Mouse (Mus musculus) MEL (cell line): ENCODE results near the gene Med16. TPM values are rescaled to one million over a fixed set of nuclear protein-coding genes. Genes with fewer than 3 reads are reported as not detected.

Source experiments
- DNase-seq: peaks from one replicate; pipeline ENCODE4 v3.0.0; 2011; ENCODE audit warnings: low read depth, low spot score
- H3K27ac ChIP-seq: 2 replicates; pipeline ENCODE4 v1.5.1; 2012; ENCODE audit warnings: low read depth, mild to moderate bottlenecking, control low read depth, low read length, moderate library complexity; ENCODE audit not compliant: control insufficient read depth
- H3K27me3 ChIP-seq, 2 experiments: fragments of 150-350 bp in 1 of 2; sonication (generic) in 1 of 2; 2 replicates each; pipeline ENCODE4 v1.6.1; 2012; ENCODE audit warnings: low read length in 2 of 2, mild to moderate bottlenecking in 2 of 2, improper control_type of control experiment in 1 of 2, moderate library complexity in 1 of 2; ENCODE audit not compliant: insufficient read depth in 2 of 2, control insufficient read depth in 1 of 2
- H3K36me3 ChIP-seq, 2 experiments: 2 replicates each; pipeline ENCODE4 v1.6.1; 2012 to 2014; ENCODE audit warnings: low read length in 2 of 2, improper control_type of control experiment in 1 of 2, inconsistent platforms in 1 of 2, mild to moderate bottlenecking in 1 of 2; ENCODE audit not compliant: insufficient read depth in 2 of 2, control insufficient read depth in 1 of 2
- H3K4me1 ChIP-seq, 2 experiments: fragments of 150-350 bp in 1 of 2; sonication (generic) in 1 of 2; 2 replicates each; pipeline ENCODE4 v1.6.1; 2012; ENCODE audit warnings: low read length in 2 of 2, improper control_type of control experiment in 1 of 2, mild to moderate bottlenecking in 1 of 2; ENCODE audit not compliant: insufficient read depth in 2 of 2, control insufficient read depth in 1 of 2
- H3K4me3 ChIP-seq, 2 experiments: fragments of 150-350 bp in 1 of 2; sonication (generic) in 1 of 2; 2 replicates each; pipeline ENCODE4 v1.5.1; 2012; ENCODE audit warnings: low read depth in 2 of 2, low read length in 2 of 2, mild to moderate bottlenecking in 2 of 2, moderate library complexity in 2 of 2, control low read depth in 1 of 2, improper control_type of control experiment in 1 of 2; ENCODE audit not compliant: control insufficient read depth in 1 of 2, insufficient read depth in 1 of 2
- H3K79me2 ChIP-seq: 2 replicates; pipeline ENCODE4 v1.6.1; 2012; ENCODE audit warnings: mild to moderate bottlenecking, low read length, moderate library complexity; ENCODE audit not compliant: control insufficient read depth, poor library complexity, insufficient read depth
- H3K9ac ChIP-seq: 2 replicates; pipeline ENCODE4 v1.6.1; 2012; ENCODE audit warnings: low read depth, mild to moderate bottlenecking, control low read depth, low read length, moderate library complexity; ENCODE audit not compliant: control insufficient read depth, poor library complexity, severe bottlenecking
- H3K9me3 ChIP-seq: fragments of 150-350 bp; sonication (generic); replicated peaks from 2 replicates; pipeline ENCODE4 v1.6.1; 2012; ENCODE audit warnings: mild to moderate bottlenecking, low read length, improper control_type of control experiment, moderate library complexity; ENCODE audit not compliant: insufficient read depth
- BHLHE40 ChIP-seq: IDR thresholded peaks from 2 replicates; pipeline ENCODE4 v1.6.1; 2012; ENCODE audit warnings: low read depth, mild to moderate bottlenecking, inconsistent platforms, low read length, improper control_type of control experiment, borderline replicate concordance
- CHD1 ChIP-seq: IDR thresholded peaks from 2 replicates; pipeline ENCODE4 v1.6.1; 2012; ENCODE audit warnings: low read depth, mild to moderate bottlenecking, inconsistent platforms, low read length, improper control_type of control experiment
- CHD2 ChIP-seq: IDR thresholded peaks from 2 replicates; pipeline ENCODE4 v1.6.1; 2011; ENCODE audit warnings: low read length, improper control_type of control experiment
- CTCF ChIP-seq, 3 experiments: IDR thresholded peaks in 2 of 3; conservative IDR thresholded peaks in 1 of 3; 2 replicates each; pipeline ENCODE4 v1.5.1; 2011 to 2012; ENCODE audit warnings: low read length in 3 of 3, low read depth in 2 of 3, mild to moderate bottlenecking in 2 of 3, improper control_type of control experiment in 1 of 3, inconsistent platforms in 1 of 3, mixed read lengths in 1 of 3, moderate library complexity in 1 of 3; ENCODE audit not compliant: control insufficient read depth in 1 of 3, insufficient read depth in 1 of 3, poor library complexity in 1 of 3, severe bottlenecking in 1 of 3
- E2F4 ChIP-seq: IDR thresholded peaks from 2 replicates; pipeline ENCODE4 v1.6.1; 2011; ENCODE audit warnings: low read depth, low read length, improper control_type of control experiment, borderline replicate concordance
- EP300 ChIP-seq, 2 experiments: IDR thresholded peaks; 2 replicates each; pipeline ENCODE4 v1.6.1; 2011; ENCODE audit warnings: improper control_type of control experiment in 2 of 2, low read length in 2 of 2, low read depth in 1 of 2, mild to moderate bottlenecking in 1 of 2
- ETS1 ChIP-seq: IDR thresholded peaks from 2 replicates; pipeline ENCODE4 v1.6.1; 2012; ENCODE audit warnings: low read depth, mild to moderate bottlenecking, inconsistent platforms, low read length, improper control_type of control experiment, moderate library complexity
- GABPA ChIP-seq: IDR thresholded peaks from 2 replicates; pipeline ENCODE4 v1.6.1; 2012; ENCODE audit warnings: low read depth, mild to moderate bottlenecking, inconsistent platforms, low read length, improper control_type of control experiment, moderate library complexity
- HCFC1 ChIP-seq: IDR thresholded peaks from 2 replicates; pipeline ENCODE4 v1.6.1; 2012; ENCODE audit warnings: low read depth, mild to moderate bottlenecking, inconsistent platforms, low read length, improper control_type of control experiment, moderate library complexity
- JUND ChIP-seq: IDR thresholded peaks from 2 replicates; pipeline ENCODE4 v1.6.1; 2011; ENCODE audit warnings: low read depth, mild to moderate bottlenecking, improper control_type of control experiment, low read length
- KAT2A ChIP-seq: conservative IDR thresholded peaks from 2 replicates; pipeline ENCODE4 v1.6.1; 2012; ENCODE audit warnings: low read depth, low read length, improper control_type of control experiment, inconsistent platforms
- MAFK ChIP-seq: IDR thresholded peaks from 2 replicates; pipeline ENCODE4 v1.6.1; 2011; ENCODE audit warnings: low read depth, mild to moderate bottlenecking, low read length, improper control_type of control experiment, borderline replicate concordance
- MAX ChIP-seq: IDR thresholded peaks from 2 replicates; pipeline ENCODE4 v1.6.1; 2011; ENCODE audit warnings: low read length, improper control_type of control experiment
- MAZ ChIP-seq: IDR thresholded peaks from 2 replicates; pipeline ENCODE4 v1.6.1; 2012; ENCODE audit warnings: low read depth, mild to moderate bottlenecking, inconsistent platforms, low read length, improper control_type of control experiment
- MEF2A ChIP-seq: IDR thresholded peaks from 2 replicates; pipeline ENCODE4 v1.6.1; 2014; ENCODE audit warnings: low read depth, mild to moderate bottlenecking, inconsistent platforms, low read length, improper control_type of control experiment; ENCODE audit not compliant: poor library complexity, insufficient replicate concordance, severe bottlenecking; ENCODE audit errors: extremely low read depth
- MXI1 ChIP-seq: IDR thresholded peaks from 2 replicates; pipeline ENCODE4 v1.6.1; 2011; ENCODE audit warnings: mild to moderate bottlenecking, low read depth, low read length, improper control_type of control experiment
- MYB ChIP-seq: IDR thresholded peaks from 2 replicates; pipeline ENCODE4 v1.6.1; 2011; ENCODE audit warnings: mild to moderate bottlenecking, low read depth, low read length, improper control_type of control experiment
- MYC ChIP-seq: IDR thresholded peaks from 2 replicates; pipeline ENCODE4 v1.6.1; 2011; ENCODE audit warnings: low read depth, mild to moderate bottlenecking, low read length, improper control_type of control experiment, moderate library complexity
- NRF1 ChIP-seq: IDR thresholded peaks from 2 replicates; pipeline ENCODE4 v1.6.1; 2014; ENCODE audit warnings: low read depth, mild to moderate bottlenecking, inconsistent platforms, low read length, improper control_type of control experiment, moderate library complexity; ENCODE audit not compliant: poor library complexity, insufficient read depth, severe bottlenecking
- POLR2A ChIP-seq, 2 experiments: IDR thresholded peaks; 2 replicates each; pipeline ENCODE4 v1.6.1; 2011 to 2012; ENCODE audit warnings: low read length in 2 of 2, mild to moderate bottlenecking in 2 of 2, control low read depth in 1 of 2, improper control_type of control experiment in 1 of 2, low read depth in 1 of 2, moderate library complexity in 1 of 2; ENCODE audit not compliant: control insufficient read depth in 1 of 2, insufficient read depth in 1 of 2, poor library complexity in 1 of 2
- POLR2AphosphoS2 ChIP-seq: IDR thresholded peaks from 2 replicates; pipeline ENCODE4 v1.6.1; 2011; ENCODE audit warnings: low read length, improper control_type of control experiment
- POLR2AphosphoS5 ChIP-seq: IDR thresholded peaks from 2 replicates; pipeline ENCODE4 v1.6.1; 2012; ENCODE audit warnings: low read depth, borderline replicate concordance, mild to moderate bottlenecking, inconsistent platforms, low read length, moderate library complexity, mixed read lengths
- RCOR1 ChIP-seq: IDR thresholded peaks from 2 replicates; pipeline ENCODE4 v1.6.1; 2012; ENCODE audit warnings: low read depth, mild to moderate bottlenecking, inconsistent platforms, low read length, improper control_type of control experiment
- SIN3A ChIP-seq: IDR thresholded peaks from 2 replicates; pipeline ENCODE4 v1.6.1; 2012; ENCODE audit warnings: low read length, improper control_type of control experiment, inconsistent platforms
- SMC3 ChIP-seq: IDR thresholded peaks from 2 replicates; pipeline ENCODE4 v1.6.1; 2011; ENCODE audit warnings: low read depth, low read length, improper control_type of control experiment
- TAL1 ChIP-seq: IDR thresholded peaks from 2 replicates; pipeline ENCODE4 v1.6.1; 2012; ENCODE audit warnings: mild to moderate bottlenecking, inconsistent platforms, low read length, moderate library complexity, mixed read lengths
- TBP ChIP-seq: IDR thresholded peaks from 2 replicates; pipeline ENCODE4 v1.8.0; 2011; ENCODE audit warnings: low read depth, low read length, improper control_type of control experiment
- TCF12 ChIP-seq: IDR thresholded peaks from 2 replicates; pipeline ENCODE4 v1.6.1; 2014; ENCODE audit warnings: low read depth, mild to moderate bottlenecking, inconsistent platforms, low read length, improper control_type of control experiment, moderate library complexity
- UBTF ChIP-seq: IDR thresholded peaks from 2 replicates; pipeline ENCODE4 v1.6.1; 2012; ENCODE audit warnings: low read depth, mild to moderate bottlenecking, inconsistent platforms, low read length, improper control_type of control experiment, moderate library complexity, borderline replicate concordance; ENCODE audit not compliant: insufficient read depth
- USF1 ChIP-seq: IDR thresholded peaks from 2 replicates; pipeline ENCODE4 v1.6.1; 2014; ENCODE audit warnings: low read depth, mild to moderate bottlenecking, inconsistent platforms, low read length, improper control_type of control experiment, moderate library complexity
- ZC3H11A ChIP-seq: IDR thresholded peaks from 2 replicates; pipeline ENCODE4 v1.6.1; 2012; ENCODE audit warnings: low read depth, mild to moderate bottlenecking, inconsistent platforms, low read length, improper control_type of control experiment
- ZKSCAN1 ChIP-seq: IDR thresholded peaks from 2 replicates; pipeline ENCODE4 v1.6.1; 2012; ENCODE audit warnings: low read depth, mild to moderate bottlenecking, inconsistent platforms, low read length, improper control_type of control experiment, moderate library complexity
- ZMIZ1 ChIP-seq: IDR thresholded peaks from 2 replicates; pipeline ENCODE4 v1.6.1; 2012; ENCODE audit warnings: low read depth, mild to moderate bottlenecking, inconsistent platforms, low read length, improper control_type of control experiment, moderate library complexity
- ZNF384 ChIP-seq: IDR thresholded peaks from 2 replicates; pipeline ENCODE4 v1.6.1; 2012; ENCODE audit warnings: low read depth, mild to moderate bottlenecking, inconsistent platforms, low read length, improper control_type of control experiment
- polyA plus RNA-seq, 2 experiments: library from polyadenylated mRNA; stranded (reverse) in 1 of 2; unstranded in 1 of 2; fragments of >175 nt in 1 of 2; fragments of >200 nt in 1 of 2; gene quantifications; 2 replicates each; pipeline versions ENCODE4 v1.2.1 to v1.2.4; 2012; ENCODE audit warnings: low replicate concordance in 2 of 2, low read depth in 1 of 2; ENCODE audit not compliant: insufficient read length in 2 of 2, insufficient read depth in 1 of 2, missing spikeins in 1 of 2
- total RNA-seq: library from RNA; depleted of rRNA; stranded (reverse); fragments of 300-350 nt; gene quantifications from 2 replicates; pipeline ENCODE4 v1.2.3, GENCODE M21; 2012; rRNA removed

Med16 gene
- total RNA-seq, result 16.6 and 17.3 TPM in 2 replicates
- polyA plus RNA-seq, result 10 to 100 TPM in 1 of 2 experiments, not detected in 1; 41.2 TPM

DNA sequence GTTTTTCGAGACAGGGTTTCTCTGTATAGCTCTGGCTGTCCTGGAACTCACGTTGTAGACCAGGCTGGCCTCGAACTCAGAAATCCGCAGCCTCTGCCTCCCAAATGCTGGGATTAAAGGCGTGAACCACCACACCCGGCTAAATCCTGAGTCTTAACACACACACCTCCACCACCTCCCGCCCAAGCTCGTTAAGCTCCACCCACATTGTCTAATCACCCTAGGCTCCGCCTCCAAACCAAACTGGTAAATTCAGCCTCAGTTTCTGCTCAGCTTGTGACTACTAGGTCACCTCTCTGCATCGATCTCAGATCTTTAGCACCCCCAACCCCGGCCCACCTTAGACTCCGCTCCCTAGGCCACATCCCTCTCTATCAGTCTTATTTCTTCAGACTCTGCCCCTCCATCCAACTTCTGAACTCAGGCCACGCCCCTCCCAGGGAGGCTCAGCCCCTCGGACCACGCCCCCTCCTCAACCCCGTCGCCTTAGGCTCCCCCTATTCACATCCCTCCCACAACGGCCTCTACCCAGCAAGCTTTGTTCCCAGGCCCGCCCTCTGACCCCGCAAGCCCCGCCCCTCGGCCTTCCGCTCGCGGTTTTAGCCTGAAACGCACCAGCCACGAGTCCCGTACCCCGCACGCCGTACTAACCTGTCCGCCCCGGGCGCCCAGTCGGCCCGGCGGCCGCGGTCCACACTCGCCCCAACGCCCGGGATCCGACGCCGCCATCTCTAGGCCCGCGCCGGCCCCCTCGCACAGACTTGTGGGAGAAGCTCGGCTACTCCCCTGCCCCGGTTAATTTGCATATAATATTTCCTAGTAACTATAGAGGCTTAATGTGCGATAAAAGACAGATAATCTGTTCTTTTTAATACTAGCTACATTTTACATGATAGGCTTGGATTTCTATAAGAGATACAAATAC lies at the start of gene Med16:
TSS of gene Med16 (minus strand) at position 757 of the 925 bp plus-strand sequence.
- Histone ChIP-seq H3K9me3 (no peaks in the 10 kb centered on the region), H3K27ac (peak within 1 kb of the TSS; percentile 91), H3K27me3 (no peaks in the 10 kb centered on the region), H3K9ac (peak within 1 kb of the TSS; percentile 96), H3K79me2 (no peaks in the 10 kb centered on the region; the same call in 1 of the 2 replicates), H3K4me3 (peak within 1 kb of the TSS; percentile 73 to 85), H3K4me1 (peaks cover 0 to 5% of the 10 kb centered on the region in 2 experiments; a peak in 2 of 4 replicates), H3K36me3 (no peaks in the 10 kb centered on the region; a peak in 1 of 4 replicates)
- peak; percentile 98 for DNase-seq
- TF ChIP-seq CTCF (IDR thresholded peaks at IDR 0.05 in 2 of 3, conservative IDR thresholded peaks at IDR 0.05 in 1 of 3; ENCODE audit: control insufficient read depth in 1 of 3, insufficient read depth in 1 of 3, low read depth in 2 of 3, low read length in 3 of 3, poor library complexity in 1 of 3, severe bottlenecking in 1 of 3) (no peak), BHLHE40 (no peak), TCF12 (peak; percentile 9; the same call in 1 of the 2 replicates), E2F4 (no peak; the same call in 1 of the 2 replicates), ZKSCAN1 (no peak), MXI1 (peak; percentile 47; the same call in 1 of the 2 replicates), NRF1 (no peak), MYC (no peak), UBTF (no peak), HCFC1 (peak; percentile 81), SIN3A (peak; percentile 81), ZMIZ1 (no peak), ZNF384 (no peak; the same call in 1 of the 2 replicates), SMC3 (no peak), MAZ (0 out of 2 replicates have a peak, but pooled peaks have one; percentile 31), POLR2AphosphoS5 (no peak), MYB (0 out of 2 replicates have a peak, but pooled peaks have one; percentile 60), POLR2AphosphoS2 (no peak), ETS1 (0 out of 2 replicates have a peak, but pooled peaks have one; percentile 43), JUND (no peak), ZC3H11A (no peak), CHD1 (no peak), KAT2A (peak; percentile 55; the same call in 1 of the 2 replicates), USF1 (no peak), EP300 (IDR thresholded peaks at IDR 0.05; ENCODE audit: low read depth in 1 of 2, low read length in 2 of 2) (0 out of 4 replicates have a peak, but pooled peaks of 1 of the 2 experiments have one; percentile 7), TBP (peak; percentile 91), MAFK (no peak), TAL1 (no peak), POLR2A (IDR thresholded peaks at IDR 0.05; ENCODE audit: control insufficient read depth in 1 of 2, insufficient read depth in 1 of 2, low read depth in 1 of 2, low read length in 2 of 2, poor library complexity in 1 of 2) (peak; percentile 55 to 78; a peak in 3 of 4 replicates), CHD2 (no peak), GABPA (no peak), MAX (no peak), MEF2A (no peak), RCOR1 (no peak)
